Mouse (Mus musculus) cerebellum, adult 2 months (tissue): Measurements from ENCODE around the gene Acot1.

Source experiments
- CTCF ChIP-seq: fragments of 200-500 bp; IDR thresholded peaks from 2 replicates; pipeline ENCODE4 v1.5.1; 2011; ENCODE audit warnings: low read depth, mild to moderate bottlenecking, control low read depth, low read length, moderate library complexity, borderline replicate concordance; ENCODE audit not compliant: insufficient read depth
- POLR2A ChIP-seq: fragments of 200-500 bp; IDR thresholded peaks from 2 replicates; pipeline ENCODE4 v1.6.1; 2011; ENCODE audit warnings: low read length, control low read depth, borderline replicate concordance; ENCODE audit not compliant: insufficient read depth

- TF ChIP-seq CTCF (no peak), POLR2A (no peak)
These were observed 42.7 kb downstream of the Acot1 start, which contains the start of gene Acot3 for GRCm38 (mm10) chr12:84051937-84052474.
